Mouse (Mus musculus) fibroblast of lung, adult 2 months (primary cell): ENCODE results near the gene Shroom4.
"Not testable (repeated sequence)": the region's sequence is repeated elsewhere in the genome, so short reads cannot be mapped to it uniquely, and the experiment has no call there.

Experiments
- DNase-seq: peaks from one replicate; pipeline ENCODE4 v3.0.0-alpha.2; 2011; ENCODE audit warnings: low read depth

Shroom4 gene

DNA sequence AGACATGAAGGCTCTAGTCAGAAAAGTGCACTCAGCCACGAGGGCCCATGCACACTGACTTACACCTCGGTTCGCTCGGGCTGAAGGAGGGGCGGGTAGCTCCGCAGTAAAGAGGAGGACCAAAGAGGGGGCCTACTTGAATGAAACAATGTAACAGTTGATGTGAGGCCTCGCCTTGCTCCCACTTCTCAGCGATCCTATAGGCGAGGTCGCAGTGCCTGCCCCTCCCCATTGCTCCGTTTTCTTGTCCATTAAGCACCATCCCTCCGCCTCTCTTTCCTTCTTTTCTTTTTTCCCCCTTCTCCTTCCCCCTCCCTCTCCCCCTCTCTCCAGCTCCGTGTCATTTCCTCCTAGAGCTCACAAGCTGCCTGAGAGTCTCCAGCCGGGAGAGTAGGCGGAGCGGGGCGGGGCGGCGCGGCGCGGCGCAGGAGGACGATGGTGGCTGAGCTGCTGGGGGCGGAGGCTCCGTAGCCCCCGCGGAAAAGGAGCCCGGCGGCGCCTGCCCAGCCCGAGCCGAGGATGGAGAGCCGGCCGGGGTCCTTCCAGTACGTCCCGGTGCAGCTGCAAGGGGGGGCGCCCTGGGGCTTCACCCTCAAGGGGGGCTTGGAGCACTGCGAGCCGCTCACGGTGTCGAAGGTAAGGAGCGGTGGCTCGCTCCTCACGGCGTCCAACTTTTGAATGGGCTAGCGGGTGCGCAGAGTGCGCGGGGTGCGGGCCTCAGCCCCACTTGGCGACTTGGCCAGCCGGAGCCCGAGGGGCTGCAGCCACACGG lies at the start of gene Shroom4:
Shroom4 (plus strand) TSS at position 229 of the 772 bp plus-strand sequence.
- peak; percentile 68 for DNase-seq

DNA sequence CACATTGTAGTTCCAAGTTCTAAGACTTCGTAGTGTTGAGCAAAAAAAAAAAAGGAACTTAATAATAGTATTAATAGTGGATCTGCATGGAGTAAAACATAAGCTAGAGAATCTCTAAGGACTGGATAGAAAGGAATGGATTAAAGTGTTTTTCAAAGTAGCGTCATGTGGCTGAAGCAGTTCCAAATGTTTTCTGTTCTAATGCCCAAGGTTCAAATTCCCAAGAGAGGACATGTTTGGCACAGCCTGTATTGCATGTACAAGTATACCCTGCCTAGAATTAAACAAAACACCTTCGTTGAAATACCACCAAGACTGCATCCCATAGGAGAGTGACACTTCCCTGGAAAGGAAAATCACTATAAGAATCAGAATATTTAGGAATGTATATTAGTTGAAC lies 42.8 kb upstream of the Shroom4 start:
- DNase-seq = no peak

DNA sequence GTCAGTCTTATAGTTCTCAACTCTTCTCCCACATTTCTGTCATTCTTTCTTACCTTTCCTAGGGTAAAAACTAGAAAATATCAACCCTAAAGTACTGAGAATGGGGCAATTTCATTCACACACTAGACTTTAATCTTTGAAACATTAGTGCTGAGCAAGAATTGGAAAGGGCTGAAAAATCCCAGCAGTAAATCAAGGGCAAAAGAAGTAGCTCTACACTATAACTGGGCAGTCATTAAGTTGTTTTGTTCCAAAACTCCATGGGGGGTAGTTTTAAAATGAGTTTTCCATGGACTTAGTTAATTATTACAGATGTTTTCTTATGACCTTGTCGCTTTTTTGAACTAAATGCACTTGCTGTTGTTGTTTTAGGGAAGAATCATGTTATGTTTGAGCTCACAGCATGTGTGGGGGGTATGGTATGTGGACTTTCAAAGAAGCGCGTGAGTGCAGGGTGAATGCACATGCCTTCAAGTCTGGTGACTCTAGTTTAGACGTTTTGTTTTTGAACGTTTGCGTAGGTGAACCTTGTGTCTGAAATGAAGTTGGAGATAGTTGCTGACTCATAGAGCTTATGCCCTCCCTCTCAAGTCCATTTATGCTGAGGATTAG lies 42.0 kb upstream of the Shroom4 start:
- no peak for DNase-seq

DNA sequence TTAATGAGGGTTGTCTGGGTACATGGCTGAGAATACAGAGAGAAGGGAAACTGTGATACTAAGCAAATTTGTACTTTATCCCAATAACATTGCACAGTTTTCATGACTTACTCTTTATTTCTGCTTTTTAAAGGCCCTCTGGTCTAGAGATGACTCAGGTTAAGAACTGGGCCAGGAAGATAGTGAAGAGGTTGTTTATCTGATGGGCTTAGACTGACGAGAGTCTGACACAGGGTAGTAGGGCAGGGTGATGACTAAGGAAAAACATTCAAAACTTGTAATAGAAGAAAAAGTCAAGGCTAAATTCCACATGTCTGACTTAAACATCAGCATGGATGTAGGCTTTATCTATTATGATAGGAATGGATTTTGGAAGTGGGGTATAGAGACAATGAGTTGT lies 30.8 kb upstream of the Shroom4 start:
- no peak for DNase-seq

DNA sequence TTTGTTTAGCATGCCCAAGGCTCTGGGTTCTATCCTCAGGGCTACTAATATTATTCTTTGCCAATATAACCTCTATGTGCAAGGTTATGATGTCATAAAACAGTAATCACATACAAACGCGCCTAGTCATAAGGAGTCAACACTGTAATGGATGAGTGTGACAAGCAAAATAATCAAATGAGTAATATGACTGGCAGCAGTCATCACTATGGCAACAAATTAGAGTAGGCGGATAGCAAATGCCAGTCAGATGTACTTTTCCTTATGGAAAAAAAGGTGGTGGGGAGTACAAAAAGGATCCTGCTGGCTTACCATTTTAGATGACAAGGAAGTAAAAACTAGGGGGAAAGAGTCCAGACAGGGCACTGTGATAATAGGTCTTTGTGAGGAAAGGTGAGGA lies 28.9 kb upstream of the Shroom4 start:
- no peak for DNase-seq

DNA sequence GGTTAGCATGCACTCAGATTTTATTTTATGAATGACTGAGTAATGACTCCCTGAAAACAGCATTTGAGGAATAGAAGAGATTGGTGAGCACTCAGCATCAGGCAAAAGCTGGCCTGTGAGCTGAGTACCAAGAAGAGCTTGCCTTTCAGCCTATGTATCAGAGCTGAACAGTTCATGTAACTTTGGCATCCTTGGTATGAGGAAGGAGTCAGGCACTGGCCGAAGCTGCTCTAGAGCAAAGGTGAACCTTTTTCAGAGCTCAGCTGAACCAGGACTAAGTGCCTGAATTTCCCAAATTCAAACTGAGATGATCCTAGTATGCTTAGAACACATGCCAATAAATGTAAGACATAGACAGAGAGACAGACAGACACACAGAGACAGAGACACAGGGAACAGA lies 5.8 kb upstream of the Shroom4 start:
- DNase-seq = no peak

DNA sequence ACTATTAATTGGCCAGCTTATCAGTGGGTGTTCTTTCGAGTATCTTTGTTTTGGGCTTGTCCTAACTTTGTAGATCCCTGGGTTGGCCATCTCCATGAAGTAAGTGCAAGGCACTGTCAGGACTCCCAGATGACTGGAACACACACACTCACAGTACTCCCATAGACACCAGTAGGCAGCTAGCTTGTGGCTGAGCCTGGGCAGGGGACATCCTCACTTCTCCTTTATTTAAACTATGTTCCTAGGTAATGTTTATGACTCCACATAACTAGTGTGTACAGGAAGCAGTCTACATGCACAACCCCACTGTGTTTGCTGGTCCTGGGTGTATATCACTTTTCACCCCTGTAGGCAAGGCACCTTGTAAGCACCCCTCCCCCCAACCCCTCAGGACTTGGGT lies 461 bp upstream of the Shroom4 start:
- DNase-seq = no peak

DNA sequence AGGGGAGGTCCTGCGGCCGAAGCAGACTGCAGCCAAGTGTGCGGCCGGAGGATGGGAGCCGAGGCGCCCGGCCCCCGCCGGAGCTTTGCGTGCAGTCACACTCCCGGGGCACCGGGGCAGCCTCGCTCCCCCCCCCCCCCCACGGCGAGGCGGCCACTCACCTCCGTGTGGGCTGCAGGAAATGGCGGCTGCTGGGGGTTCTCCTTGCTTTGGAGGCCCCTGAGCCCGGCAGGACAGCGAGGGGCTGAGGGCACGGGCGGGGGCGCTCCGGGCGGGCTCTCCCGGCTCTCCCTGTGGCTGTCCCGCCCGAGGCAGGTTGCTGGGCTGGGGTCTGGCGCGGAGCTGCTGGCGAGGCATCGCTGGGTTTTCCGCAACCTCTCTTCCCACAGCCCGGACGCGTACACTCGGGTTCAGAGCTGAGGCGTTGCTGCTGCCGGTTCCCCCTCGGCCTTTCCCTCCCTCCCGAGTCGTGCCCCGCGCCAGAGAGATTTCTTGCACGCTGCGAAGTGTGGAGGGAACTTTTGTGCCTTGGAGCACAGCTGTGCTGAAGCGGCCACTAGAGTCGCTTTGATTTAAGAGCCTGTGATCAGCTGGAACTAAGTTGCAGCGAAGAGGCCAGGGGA lies 855 bp downstream of the Shroom4 start:
- DNase-seq = no peak

DNA sequence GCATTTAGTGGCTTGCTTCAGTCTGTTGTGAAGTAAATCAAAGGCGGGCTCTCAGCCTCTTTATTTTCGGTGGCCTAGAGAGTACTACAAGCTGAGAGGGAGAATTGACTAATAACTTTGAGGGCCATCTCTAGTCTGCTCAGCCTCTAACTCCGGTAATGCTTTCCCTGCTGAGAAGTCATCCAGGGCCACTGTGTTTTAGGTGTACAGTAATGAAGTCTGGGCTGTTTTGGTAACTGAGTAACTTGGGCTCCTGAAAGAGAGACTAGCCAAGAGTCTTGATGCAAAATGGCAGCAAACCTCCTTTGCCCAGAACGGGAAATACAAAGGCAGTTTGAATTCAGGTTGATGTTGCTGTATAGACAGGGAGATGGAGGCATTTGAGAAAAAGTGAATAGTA lies 3.3 kb downstream of the Shroom4 start:
- no peak for DNase-seq

DNA sequence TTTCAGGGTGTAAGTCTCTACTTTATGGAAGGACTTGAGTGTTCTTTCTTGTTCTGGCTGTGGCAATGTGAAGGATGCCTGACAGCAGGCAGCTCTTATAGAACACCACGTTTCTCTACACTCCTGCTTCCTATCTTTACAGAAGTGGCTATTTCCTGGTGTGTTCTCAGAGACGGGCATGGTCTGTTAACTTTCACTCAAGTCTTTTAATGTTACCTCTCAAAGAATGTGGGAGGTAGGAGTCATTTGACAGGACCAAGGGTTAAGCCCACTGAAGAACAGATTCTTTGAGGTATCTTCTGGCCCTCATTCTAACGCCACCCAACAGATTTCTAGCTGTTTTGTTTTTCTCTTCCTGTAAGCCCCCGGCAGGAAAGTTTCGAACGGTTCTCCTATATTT lies 9.5 kb downstream of the Shroom4 start:
- DNase-seq = no peak

DNA sequence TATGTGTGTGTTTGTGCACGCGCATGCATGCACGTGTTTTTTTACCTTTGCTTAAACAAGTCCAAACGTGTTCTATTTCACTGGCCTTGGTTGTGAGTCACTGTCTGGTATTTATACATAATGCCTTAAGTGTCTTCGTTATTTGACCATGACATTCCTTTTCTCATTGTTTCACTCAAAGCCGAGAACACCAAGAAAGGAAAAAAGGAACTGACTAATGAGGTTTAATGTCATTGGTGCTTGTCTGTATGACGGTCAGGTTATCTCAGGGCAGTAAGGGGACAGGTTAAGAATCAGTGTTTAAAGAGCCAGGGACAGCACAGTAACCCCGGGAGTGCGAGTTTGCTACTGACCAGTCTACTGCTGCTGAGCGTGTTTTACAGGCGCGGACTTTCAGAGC lies 15.8 kb downstream of the Shroom4 start:
- DNase-seq = no peak

DNA sequence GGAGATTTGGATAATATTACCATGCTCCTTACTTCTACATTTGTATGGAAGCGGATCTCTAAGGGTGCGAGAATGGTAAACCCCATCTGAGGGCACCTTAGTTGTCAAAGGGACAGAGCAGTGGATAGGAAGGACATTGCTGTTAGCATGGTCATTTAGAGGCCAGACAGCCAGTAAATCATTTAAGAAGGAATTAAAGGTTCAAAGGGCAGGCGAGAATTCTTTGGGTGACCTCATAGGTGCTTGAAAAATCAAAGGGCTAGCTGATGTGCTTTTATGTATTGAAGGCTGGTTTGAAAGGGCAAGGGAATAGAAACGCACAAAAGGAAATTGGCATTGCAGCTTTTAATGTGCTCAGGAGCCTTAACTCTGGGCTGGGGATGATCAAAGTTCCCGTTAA lies 16.3 kb downstream of the Shroom4 start:
- no peak for DNase-seq

DNA sequence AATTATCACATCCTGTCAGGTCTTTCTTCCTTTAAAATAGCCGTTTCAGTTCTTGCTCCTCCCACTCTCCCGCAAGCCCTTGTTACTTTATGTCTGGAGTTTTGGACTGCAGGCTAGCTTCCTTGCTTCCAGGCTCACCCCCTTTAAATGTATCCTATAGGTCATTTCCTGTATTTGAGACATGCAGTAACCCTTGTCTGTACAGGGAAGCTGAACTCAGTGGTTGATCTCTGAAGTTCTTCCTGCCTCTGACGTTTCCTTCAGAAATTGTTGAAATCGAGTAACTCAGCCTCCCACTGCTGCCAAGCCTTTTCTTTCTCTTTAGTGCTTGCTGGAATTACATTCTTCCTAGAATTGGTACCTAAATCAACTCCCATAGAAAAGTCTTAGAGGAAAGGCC lies 18.5 kb downstream of the Shroom4 start:
- no peak for DNase-seq

DNA sequence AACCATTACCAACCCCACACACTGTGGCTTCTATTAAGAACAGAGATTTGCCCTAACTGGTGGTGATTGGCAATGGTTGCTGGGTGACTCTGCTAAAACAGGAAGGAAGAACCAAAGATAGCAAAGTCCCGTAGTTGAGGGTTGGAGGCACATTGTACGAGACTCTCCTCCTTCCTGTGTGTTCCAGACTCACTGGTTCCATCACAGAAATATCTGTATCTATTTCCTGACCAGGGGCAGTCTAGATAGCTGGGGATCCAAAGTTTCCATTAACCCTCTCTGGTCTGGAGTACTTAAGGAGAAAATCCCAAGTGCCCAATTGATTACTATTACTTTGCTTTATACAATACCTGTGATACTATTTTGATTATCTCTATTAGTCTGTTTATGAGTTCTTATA lies 35.6 kb downstream of the Shroom4 start:
- no peak for DNase-seq

DNA sequence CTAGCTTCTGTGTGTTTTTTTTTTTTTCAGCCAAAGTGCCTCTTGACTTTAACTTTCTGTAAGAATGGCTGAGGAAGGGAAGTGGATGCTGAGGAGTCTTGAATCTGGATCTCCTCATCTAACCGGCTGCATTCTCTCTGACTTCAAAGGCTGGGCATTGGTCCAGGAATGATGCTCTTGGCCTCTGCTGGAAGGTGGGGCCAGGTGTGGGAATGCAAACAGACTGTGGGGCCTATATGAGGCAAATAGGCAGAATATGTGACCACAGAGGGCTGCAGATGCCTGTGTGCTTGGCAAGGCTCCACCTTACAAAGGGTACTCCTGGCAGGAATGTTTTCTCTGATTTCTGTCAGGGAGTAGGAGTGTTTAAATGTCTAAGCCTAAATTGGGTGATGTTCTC lies 46.8 kb downstream of the Shroom4 start:
- no peak for DNase-seq

DNA sequence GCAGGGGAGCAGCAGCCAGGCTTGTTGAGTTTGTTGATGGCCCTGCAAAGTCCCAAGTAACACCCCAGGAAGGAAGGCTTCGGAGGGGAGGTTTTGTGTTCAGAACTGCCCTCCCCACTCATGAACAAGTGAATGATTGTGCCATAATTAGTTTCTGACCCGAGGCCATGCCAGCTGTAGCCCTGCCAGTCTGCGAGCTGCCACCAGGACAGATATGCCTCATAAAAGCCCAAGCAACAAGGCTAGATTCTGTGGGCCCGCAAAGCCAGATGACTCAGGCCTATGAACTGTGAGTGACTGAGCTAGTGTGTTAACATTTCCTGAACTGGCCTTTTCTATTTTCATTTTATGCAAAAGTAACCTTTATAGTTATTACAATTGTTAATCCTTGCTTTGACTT lies 48.3 kb downstream of the Shroom4 start:
- peak; percentile 75 for DNase-seq

DNA sequence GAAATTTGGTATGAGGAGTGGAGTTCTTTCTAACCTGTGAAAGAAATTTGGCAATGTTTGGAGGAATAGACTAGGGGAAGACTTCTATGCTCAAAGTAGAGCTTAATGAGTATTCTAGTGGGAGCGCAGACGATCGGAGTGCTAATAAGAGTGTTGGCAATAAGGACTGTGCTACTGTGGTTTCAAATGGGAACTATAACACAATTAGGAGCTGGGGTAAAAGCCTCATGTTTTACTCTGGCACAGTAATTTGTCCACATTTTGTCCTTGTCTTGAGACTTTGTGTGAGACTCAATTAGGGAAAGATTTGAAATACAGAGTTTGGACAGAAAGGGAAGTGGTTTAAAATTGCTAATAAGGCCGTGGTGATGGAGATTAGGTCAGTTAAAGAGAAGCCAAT lies 53.6 kb downstream of the Shroom4 start:
- DNase-seq = no peak

DNA sequence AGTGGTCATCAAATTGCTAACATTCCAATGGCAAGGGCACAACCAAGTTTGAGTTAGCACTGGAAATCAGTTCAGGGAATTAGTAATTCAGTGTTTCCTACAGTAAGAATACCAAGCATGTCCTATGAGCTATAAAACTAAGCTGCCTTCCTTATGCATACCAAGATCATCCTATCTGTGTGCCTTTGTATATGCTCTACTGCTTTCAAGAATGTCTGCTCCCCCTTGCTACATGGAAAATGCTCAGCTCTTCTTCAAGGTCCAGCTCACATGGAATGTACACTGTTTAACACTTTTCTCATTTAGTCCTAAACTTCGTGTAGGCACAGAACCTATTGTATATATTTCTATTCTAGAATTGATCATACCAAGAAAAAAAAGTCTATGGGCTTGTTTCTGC lies 69.6 kb downstream of the Shroom4 start:
- DNase-seq = not testable (repeated sequence)

DNA sequence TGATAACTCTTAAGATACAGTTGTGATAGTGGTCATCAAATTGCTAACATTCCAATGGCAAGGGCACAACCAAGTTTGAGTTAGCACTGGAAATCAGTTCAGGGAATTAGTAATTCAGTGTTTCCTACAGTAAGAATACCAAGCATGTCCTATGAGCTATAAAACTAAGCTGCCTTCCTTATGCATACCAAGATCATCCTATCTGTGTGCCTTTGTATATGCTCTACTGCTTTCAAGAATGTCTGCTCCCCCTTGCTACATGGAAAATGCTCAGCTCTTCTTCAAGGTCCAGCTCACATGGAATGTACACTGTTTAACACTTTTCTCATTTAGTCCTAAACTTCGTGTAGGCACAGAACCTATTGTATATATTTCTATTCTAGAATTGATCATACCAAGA lies 72.9 kb downstream of the Shroom4 start:
- not testable (repeated sequence) for DNase-seq

DNA sequence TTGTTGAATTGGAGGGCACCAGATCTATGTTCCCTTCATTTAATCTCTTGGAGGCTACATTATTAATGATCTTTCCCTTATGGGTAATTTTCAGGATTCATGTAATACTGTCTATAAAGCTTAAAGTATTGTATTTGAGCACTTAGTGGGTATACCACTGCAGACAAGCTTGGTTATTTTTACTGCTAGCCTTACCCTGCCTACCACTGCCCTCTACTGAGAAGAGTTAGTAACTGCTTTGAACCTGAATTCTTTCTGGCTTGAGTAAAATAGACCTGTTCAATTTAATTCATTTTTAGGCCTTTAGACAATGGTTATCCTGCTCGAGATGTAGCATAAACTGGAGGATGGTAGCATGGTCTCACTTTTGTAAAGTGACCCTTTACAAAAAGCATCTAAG lies 75.5 kb downstream of the Shroom4 start:
- no peak for DNase-seq

DNA sequence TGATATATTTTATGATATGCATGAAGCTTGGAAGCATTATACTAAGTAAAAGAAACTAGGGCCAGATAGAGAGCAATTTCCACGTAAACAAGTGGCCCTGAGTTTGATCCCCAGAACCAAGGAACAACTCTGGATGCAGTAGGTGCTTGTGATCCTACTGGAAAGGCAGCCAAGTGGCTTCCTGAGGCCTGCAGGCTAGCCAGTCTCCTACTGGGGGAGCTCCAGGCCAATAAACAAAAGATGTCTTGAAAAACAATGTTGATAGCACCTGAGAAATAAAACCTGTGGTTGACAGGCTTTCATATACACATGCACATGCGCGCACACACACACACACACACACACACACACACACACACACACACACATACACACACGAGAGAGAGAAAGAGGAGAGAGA lies 82.6 kb downstream of the Shroom4 start:
- no peak for DNase-seq

DNA sequence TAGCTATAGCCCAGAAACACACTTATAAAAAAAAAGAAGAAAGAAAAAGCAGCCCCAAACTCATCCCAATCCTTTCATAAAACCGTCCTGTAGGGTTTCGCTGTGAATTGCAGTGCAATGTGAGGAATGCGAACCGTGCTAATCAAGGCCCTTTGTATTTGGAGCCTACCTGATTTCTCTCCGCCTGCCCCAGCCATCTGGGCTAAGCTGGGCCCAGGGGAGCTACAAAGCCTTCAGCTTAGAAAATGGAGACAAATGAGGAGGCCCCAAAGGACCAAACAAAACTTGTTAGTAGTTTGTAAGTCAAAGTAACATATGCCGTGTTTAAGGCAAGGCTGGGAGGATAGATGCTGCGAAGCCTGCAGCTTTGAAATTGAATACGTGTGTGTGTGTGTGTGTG lies 84.2 kb downstream of the Shroom4 start:
- no peak for DNase-seq

DNA sequence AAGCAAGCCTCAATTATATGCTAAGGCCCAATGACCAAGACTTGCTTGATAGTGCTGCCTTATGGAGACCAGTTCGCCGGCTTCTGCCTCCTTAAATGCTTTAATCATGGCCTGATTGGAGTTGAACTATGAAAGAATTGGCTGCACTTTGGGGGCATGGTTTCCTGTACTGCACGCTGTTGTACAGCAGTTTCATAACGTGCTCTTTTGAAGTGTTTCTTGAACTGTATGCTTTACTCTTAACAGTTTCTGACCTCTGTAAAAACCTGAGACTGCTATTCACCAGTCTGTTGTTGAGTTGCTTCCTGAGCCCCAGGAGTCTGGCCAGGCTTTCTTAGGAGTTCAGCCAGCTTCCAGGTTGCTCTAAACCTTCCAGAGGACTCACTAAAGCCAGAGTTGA lies 90.8 kb downstream of the Shroom4 start:
- no peak for DNase-seq

DNA sequence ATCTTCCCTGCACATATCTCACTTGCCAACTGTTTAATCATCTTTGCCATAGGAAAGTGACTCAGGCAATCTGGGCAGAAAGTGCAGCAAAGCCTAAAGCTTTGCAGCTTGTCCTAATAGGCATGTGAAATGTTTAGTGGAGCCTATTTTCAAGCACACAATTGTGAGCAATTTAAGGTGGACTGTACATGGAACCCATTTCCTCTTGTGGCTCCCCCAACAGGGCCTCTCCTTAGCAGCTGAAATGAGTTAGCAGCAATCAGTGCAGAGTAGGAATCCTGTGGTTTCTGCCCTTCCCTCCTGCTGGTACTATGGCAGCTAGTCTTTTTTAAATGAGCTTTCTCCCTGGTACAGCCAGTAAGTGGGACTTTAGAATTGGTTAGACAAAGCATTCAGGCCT lies 95.8 kb downstream of the Shroom4 start:
- DNase-seq = no peak
